Mouse (Mus musculus) ES-E14 (cell line): Measurements from ENCODE around the gene Fbxl16. TPM values are rescaled to one million over a fixed set of nuclear protein-coding genes. Genes with fewer than 3 reads are reported as not detected.

Experiments used
- DNase-seq: peaks from one replicate; pipeline ENCODE4 v3.0.0-alpha.2; 2013; ENCODE audit warnings: low read depth, low spot score
- H3K27ac ChIP-seq: 2 replicates; pipeline ENCODE4 v1.5.1; 2012; ENCODE audit warnings: low read depth, mild to moderate bottlenecking, low read length, moderate library complexity, mixed read lengths; ENCODE audit not compliant: poor library complexity, insufficient read depth, severe bottlenecking
- H3K36me3 ChIP-seq: 2 replicates; pipeline ENCODE4 v1.6.1; 2012; ENCODE audit warnings: mild to moderate bottlenecking, low read length, moderate library complexity, mixed read lengths; ENCODE audit not compliant: control insufficient read depth, poor library complexity, insufficient read depth, severe bottlenecking
- H3K4me1 ChIP-seq, 2 experiments: fragments of 150-350 bp in 1 of 2; sonication (generic) in 1 of 2; 2 replicates each; pipeline ENCODE4 v1.6.1; 2012; ENCODE audit warnings: low read length in 2 of 2, mild to moderate bottlenecking in 1 of 2, mixed read lengths in 1 of 2; ENCODE audit not compliant: control insufficient read depth in 2 of 2, insufficient read depth in 2 of 2, poor library complexity in 1 of 2
- H3K4me3 ChIP-seq, 2 experiments: fragments of 150-350 bp in 1 of 2; sonication (generic) in 1 of 2; 2 replicates each; pipeline ENCODE4 v1.5.1; 2012; ENCODE audit warnings: low read length in 2 of 2, low read depth in 1 of 2, mild to moderate bottlenecking in 1 of 2, mixed read lengths in 1 of 2; ENCODE audit not compliant: insufficient read depth in 1 of 2, poor library complexity in 1 of 2, severe bottlenecking in 1 of 2
- H3K9ac ChIP-seq: 2 replicates; pipeline ENCODE4 v1.6.1; 2012; ENCODE audit warnings: low read depth, mild to moderate bottlenecking, low read length, mixed read lengths; ENCODE audit not compliant: poor library complexity, insufficient read depth, severe bottlenecking
- H3K9me3 ChIP-seq: fragments of 150-350 bp; sonication (generic); 2 replicates; pipeline ENCODE4 v1.6.1; 2012; ENCODE audit warnings: low read depth, mild to moderate bottlenecking, low read length; ENCODE audit not compliant: control insufficient read depth, insufficient read depth
- CHD2 ChIP-seq: IDR thresholded peaks from 2 replicates; pipeline ENCODE4 v1.6.1; 2014; ENCODE audit warnings: mild to moderate bottlenecking, low read depth, low read length, inconsistent platforms
- HCFC1 ChIP-seq: IDR thresholded peaks from 2 replicates; pipeline ENCODE4 v1.6.1; 2012; ENCODE audit warnings: low read length, inconsistent platforms, borderline replicate concordance; ENCODE audit not compliant: insufficient read depth
- MAFK ChIP-seq: IDR thresholded peaks from 2 replicates; pipeline ENCODE4 v1.6.1; 2014; ENCODE audit warnings: mild to moderate bottlenecking, low read depth, low read length, inconsistent platforms; ENCODE audit not compliant: insufficient read depth
- ZC3H11A ChIP-seq: IDR thresholded peaks from 2 replicates; pipeline ENCODE4 v1.6.1; 2012; ENCODE audit warnings: low read depth, mild to moderate bottlenecking, inconsistent platforms, low read length, borderline replicate concordance
- ZNF384 ChIP-seq: IDR thresholded peaks from 2 replicates; pipeline ENCODE4 v1.6.1; 2012; ENCODE audit warnings: low read depth, low read length, inconsistent platforms
- in situ Hi-C, 2 experiments: fragments of 600-800 bp; cut with MboI; formaldehyde crosslinking; loops; one replicate each; pipeline ENCODE4 v1.15.1; 2025; ENCODE audit warnings: low sequenced_read_pairs in 2 of 2, inconsistent platforms in 1 of 2; ENCODE audit not compliant: unreplicated experiment in 2 of 2
- total RNA-seq: library from RNA; depleted of rRNA; stranded (reverse); fragments of 300-350 nt; gene quantifications from 2 replicates; pipeline ENCODE4 v1.2.3, GENCODE M21; 2012

Fbxl16 gene
- total RNA-seq, 1 experiment: 1.7 TPM

- DNase-seq: no peak
- in situ Hi-C loops: no loop called here
- Histone ChIP-seq H3K4me1 (peaks cover 1 to 2% of the 10 kb centered on the region in 2 experiments; a peak in 1 of 4 replicates), H3K27ac (no peak overlapping the region), H3K4me3 (no peak overlapping the region), H3K9me3 (no peaks in the 10 kb centered on the region), H3K9ac (no peak overlapping the region), H3K36me3 (no peaks in the 10 kb centered on the region)
- TF ChIP-seq HCFC1 (no peak), CHD2 (no peak), ZC3H11A (no peak), ZNF384 (no peak), MAFK (no peak)
Measured at GRCm38 (mm10) chr17:25769331-25769730, 39.6 kb upstream of the Fbxl16 start.

DNA sequence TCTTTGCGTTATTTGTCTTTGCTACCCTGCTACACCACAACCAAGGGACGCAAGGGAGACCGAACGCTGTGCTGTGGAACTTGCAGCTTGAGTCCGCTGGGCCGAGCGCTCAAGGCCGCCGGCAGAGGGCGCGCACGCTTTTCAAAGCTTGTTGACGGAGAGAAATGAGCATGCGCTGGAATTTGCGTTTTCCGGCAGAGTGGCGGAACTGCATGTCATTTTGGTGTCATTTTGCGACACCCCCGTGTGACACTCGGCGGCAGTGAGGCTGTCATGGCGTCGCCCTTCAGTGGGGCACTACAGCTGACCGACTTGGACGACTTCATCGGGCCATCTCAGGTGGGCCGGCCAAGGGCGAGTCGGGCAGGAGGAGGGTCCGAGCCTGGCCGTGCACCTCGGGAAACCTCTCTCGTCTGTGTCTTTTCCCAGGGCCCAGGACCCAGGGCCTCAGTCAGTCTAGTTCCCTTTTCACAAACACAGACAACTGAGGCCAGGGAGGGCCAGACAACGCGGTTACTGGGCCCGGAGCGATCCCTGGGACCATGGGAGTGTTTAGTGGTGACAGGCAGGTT lies 35.2 kb upstream of the Fbxl16 start, which contains the start of gene Narfl:
Gene Narfl, plus strand, starts transcription at position 228 of the 572 bp plus-strand sequence.
- in situ Hi-C loops: no loop called here
- Histone ChIP-seq H3K4me1 (peaks cover 2 to 3% of the 10 kb centered on the region in 2 experiments; a peak in 1 of 4 replicates), H3K4me3 (peak within 1 kb of the TSS; percentile 86 to 93), H3K9me3 (no peaks in the 10 kb centered on the region), H3K36me3 (peaks cover 8% of the 10 kb centered on the region), H3K27ac (no peak within 1 kb of the TSS), H3K9ac (peak within 1 kb of the TSS; percentile 93)
- TF ChIP-seq ZNF384: no peak
- no peak for TF ChIP-seq ZC3H11A
- no peak for TF ChIP-seq CHD2
- no peak for TF ChIP-seq MAFK
- TF ChIP-seq HCFC1: peak; percentile 98
- DNase-seq: peak; percentile 99

DNA sequence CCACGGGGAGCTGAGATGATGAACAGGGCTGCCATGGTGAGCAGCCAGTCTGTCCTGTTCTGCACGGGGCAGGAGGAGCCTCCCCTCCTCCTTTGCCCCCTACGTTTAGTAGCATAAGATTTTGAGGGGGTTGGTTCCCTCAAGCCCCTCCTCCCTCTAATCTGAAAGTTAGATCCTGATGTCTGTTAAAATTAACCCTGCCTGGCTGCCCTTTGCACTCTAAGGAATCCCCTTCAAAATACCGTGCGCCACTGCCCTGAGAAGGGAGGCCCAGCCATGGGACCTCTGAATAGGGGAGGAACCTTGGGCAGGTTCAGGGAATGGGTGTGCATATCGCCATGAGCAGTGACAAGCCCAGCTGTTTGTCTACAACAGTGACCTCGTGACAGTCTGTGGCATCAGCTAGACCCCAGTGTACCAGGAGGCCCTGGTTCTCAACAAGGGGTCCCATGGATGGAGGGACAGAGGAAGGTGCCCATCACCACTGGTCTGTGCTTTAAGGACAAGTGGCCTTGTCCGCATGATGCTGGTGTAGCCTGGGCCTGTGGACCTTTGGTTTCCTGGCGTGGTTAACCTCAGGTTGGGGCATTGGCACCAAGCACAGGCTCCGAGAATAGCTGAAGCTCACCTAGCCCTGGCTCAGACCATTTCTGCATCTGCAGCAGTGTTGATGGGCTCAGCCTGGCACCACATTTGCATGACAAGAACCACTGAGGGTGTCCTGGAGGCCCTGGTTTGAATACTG lies 33.4 kb upstream of the Fbxl16 start:
- no peak overlapping the region for H3K9ac ChIP-seq
- in situ Hi-C loops: no loop called here

DNA sequence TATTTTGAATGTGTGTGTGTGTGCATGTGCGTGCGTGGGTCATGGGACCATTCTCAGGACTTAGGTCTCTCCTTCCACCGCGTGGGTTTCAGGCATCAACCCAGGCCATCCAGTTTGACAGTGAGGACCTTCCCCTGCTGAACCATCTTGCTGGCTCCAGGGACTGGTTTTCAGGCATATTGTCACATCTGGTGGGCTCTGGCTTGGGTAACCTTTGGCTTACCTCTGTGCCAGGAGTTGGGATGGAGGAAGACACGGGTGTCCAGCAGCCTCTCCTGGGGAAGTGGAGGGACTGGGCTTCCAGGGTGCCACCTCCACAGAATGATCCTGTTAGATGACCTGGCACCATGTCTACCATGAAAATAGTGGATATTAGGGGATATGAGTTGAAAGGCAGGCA lies 30.9 kb upstream of the Fbxl16 start:
- TF ChIP-seq HCFC1 (no peak), ZC3H11A (no peak), ZNF384 (no peak), CHD2 (no peak), MAFK (no peak)
- in situ Hi-C loops: no loop called here
- no peak overlapping the region for H3K27ac ChIP-seq
- no peak for DNase-seq
- H3K4me3 ChIP-seq: no peak overlapping the region
- peaks cover 2 to 3% of the 10 kb centered on the region in 2 experiments; a peak in 1 of 4 replicates for H3K4me1 ChIP-seq
- peaks cover 35% of the 10 kb centered on the region for H3K36me3 ChIP-seq
- no peak overlapping the region for H3K9ac ChIP-seq
- no peaks in the 10 kb centered on the region for H3K9me3 ChIP-seq

More for the DNA sequence above, 33.4 kb upstream of the Fbxl16 start:
- TF ChIP-seq ZC3H11A (no peak), CHD2 (no peak), ZNF384 (no peak), MAFK (no peak), HCFC1 (no peak)
- no peak overlapping the region for H3K27ac ChIP-seq
- no peak overlapping the region for H3K4me3 ChIP-seq
- no peak for DNase-seq
- H3K4me1 ChIP-seq: peaks cover 2 to 3% of the 10 kb centered on the region in 2 experiments; a peak in 1 of 4 replicates
- no peaks in the 10 kb centered on the region for H3K9me3 ChIP-seq
- H3K36me3 ChIP-seq: peaks cover 20% of the 10 kb centered on the region

DNA sequence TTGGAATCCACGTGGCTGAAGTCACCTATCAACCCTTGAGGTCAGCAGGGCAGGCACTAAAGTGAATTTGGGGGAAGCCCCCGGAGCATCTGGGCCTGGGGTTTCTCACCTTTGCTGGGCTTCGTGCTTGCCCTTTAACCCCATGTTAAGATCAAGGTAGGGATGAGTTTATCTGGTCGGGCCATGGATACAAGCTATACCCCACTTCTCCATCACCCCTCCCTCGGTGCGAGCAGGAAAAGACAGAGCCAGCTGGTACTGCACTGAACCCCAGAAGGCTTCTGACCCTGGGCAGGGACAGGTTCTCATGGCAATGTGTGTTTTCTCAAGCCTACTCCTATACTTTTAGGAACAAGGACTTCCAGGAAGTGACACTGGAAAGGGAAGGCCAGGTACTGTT lies 27.5 kb upstream of the Fbxl16 start:
- in situ Hi-C loops: no loop called here
- peaks cover 45% of the 10 kb centered on the region for H3K36me3 ChIP-seq
- no peak for DNase-seq

More for the DNA sequence above, 27.5 kb upstream of the Fbxl16 start:
- H3K4me3 ChIP-seq: no peak overlapping the region
- no peak for TF ChIP-seq ZC3H11A
- no peak for TF ChIP-seq CHD2
- no peak for TF ChIP-seq MAFK
- TF ChIP-seq HCFC1: no peak
- TF ChIP-seq ZNF384: no peak
- peaks cover 3 to 5% of the 10 kb centered on the region in 2 experiments; a peak in 1 of 4 replicates for H3K4me1 ChIP-seq
- no peak overlapping the region for H3K27ac ChIP-seq
- H3K9me3 ChIP-seq: no peaks in the 10 kb centered on the region
- H3K9ac ChIP-seq: no peak overlapping the region
